11 mouse cellular contexts compared by ENCODE assay signal in the genomic region with DNA sequence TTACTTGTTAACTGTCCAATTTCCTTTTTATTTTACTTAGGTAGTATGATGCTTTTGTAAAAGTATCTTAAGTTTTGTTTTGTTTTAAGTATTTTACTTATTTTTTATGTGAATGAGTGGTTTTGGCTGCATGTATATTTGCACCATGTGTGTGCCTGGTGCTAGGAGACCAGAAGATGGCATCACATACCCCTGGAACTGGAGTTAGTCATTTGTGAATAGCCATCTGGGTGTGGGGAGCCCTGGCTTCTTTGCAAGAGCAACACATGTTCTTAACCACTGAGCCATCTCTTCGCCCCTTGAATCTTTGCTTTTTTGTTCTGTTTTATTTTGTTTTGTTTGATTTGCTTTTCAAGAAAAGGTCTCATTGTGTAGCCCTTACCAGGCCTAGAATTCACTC. TPM values are rescaled to one million over a fixed set of nuclear protein-coding genes. Genes with fewer than 3 reads are reported as not detected.
DNase-seq lines count a peak whose midpoint lies in the region; ATAC-seq and TF ChIP-seq lines count a peak whose summit lies in the region.
"Had no signal": no experiment of that assay in that cellular context is flagged by ENCODE, and none has a peak within 500 bp of the region (broad histone marks: within the 10 kb centered on the region; RNA-seq: fewer than 3 reads in every experiment).

No protein-coding gene starts in this region.

- ATAC-seq in heart, embryonic 11.5 days (replicated peaks; ENCODE audit: insufficient number of reproducible peaks, low FRiP score, low TSS enrichment) = no peak
- ATAC-seq in stomach, embryonic 14.5 days (ENCODE audit: insufficient number of reproducible peaks, insufficient read depth, low FRiP score, low read depth) = no peak

- DNase-seq in heart, adult 8-10 months (ENCODE audit: low spot score) = no peak
- DNase-seq in layer of hippocampus, adult 9-11 months = peak; percentile 28
- DNase-seq in layer of hippocampus, postnatal 36 days = no peak
- DNase-seq in natural killer cell, adult 2 months (ENCODE audit: low spot score in 2 of 2) = no peak
- DNase-seq in adrenal gland, adult 18-20 months (ENCODE audit: low spot score in 2 of 2) = no peak
- DNase-seq: kidney, adult 9 months; lung, postnatal 36 days; thymus, postnatal 14 days had no signal

- 78% methylated on average over 1 of the region's 1 CpGs for WGBS in heart, embryonic 11.5 days (ENCODE audit: insufficient replicate concordance)
- WGBS in stomach, embryonic 14.5 days = 89% methylated on average over 1 of the region's 1 CpGs

- no peak overlapping the region for H3K27ac ChIP-seq in heart, embryonic 11.5 days (ENCODE audit: low read depth, low read length)
- no peak overlapping the region for H3K27ac ChIP-seq in cortical plate, adult 2 months (ENCODE audit: insufficient read depth, low read length)
- no peak overlapping the region for H3K27ac ChIP-seq in stomach, embryonic 14.5 days (ENCODE audit: low read length)

- peak overlapping the region; percentile 25; the same call in 1 of the 2 replicates for H3K4me2 ChIP-seq in heart, embryonic 11.5 days
- H3K4me2 ChIP-seq in stomach, embryonic 14.5 days (replicated peaks; ENCODE audit: low read depth, low read length) = peak overlapping the region; percentile 85

- peaks cover 26% of the 10 kb centered on the region for H3K4me1 ChIP-seq in heart, embryonic 11.5 days (ENCODE audit: control insufficient read depth, insufficient read depth, low read length)
- H3K4me1 ChIP-seq in cortical plate, adult 2 months (ENCODE audit: control insufficient read depth, insufficient read depth, low read length) = peaks cover 2% of the 10 kb centered on the region
- peaks cover 16% of the 10 kb centered on the region; the same call in 1 of the 2 replicates for H3K4me1 ChIP-seq in stomach, embryonic 14.5 days (ENCODE audit: control insufficient read depth, insufficient read depth, low read length)

- no peak overlapping the region for H3K4me3 ChIP-seq in heart, embryonic 11.5 days (ENCODE audit: low read depth, low read length)
- H3K4me3 ChIP-seq in cortical plate, adult 2 months (ENCODE audit: insufficient read depth, low read length) = peak overlapping the region; percentile 13; the same call in 1 of the 2 replicates
- H3K4me3 ChIP-seq in stomach, embryonic 14.5 days (ENCODE audit: low read depth, low read length) = no peak overlapping the region

- no peaks in the 10 kb centered on the region for H3K27me3 ChIP-seq in heart, embryonic 11.5 days (ENCODE audit: control insufficient read depth, insufficient read depth, low read length)
- no peaks in the 10 kb centered on the region for H3K27me3 ChIP-seq in stomach, embryonic 14.5 days (ENCODE audit: control insufficient read depth, insufficient read depth, low read length)

- H3K9ac ChIP-seq in heart, embryonic 11.5 days (ENCODE audit: low read depth, low read length) = no peak overlapping the region
- H3K9ac ChIP-seq in stomach, embryonic 14.5 days (replicated peaks; ENCODE audit: low read depth, low read length) = no peak overlapping the region

- no peak for TF ChIP-seq POLR2A in cortical plate, adult 2 months (IDR thresholded peaks at IDR 0.05; ENCODE audit: extremely low read depth, insufficient read depth, low read length)

- H3K36me3 ChIP-seq in heart, embryonic 11.5 days (ENCODE audit: control insufficient read depth, insufficient read depth, low read length) = peaks cover 13% of the 10 kb centered on the region
- peaks cover 25% of the 10 kb centered on the region for H3K36me3 ChIP-seq in stomach, embryonic 14.5 days (ENCODE audit: control insufficient read depth, insufficient read depth, low read length)

- no peak for TF ChIP-seq CTCF in cortical plate, adult 2 months (IDR thresholded peaks at IDR 0.05; ENCODE audit: extremely low read depth, insufficient read depth, low read length)

- no peaks in the 10 kb centered on the region for H3K9me3 ChIP-seq in heart, embryonic 11.5 days (replicated peaks; ENCODE audit: control insufficient read depth, low read length)
- no peaks in the 10 kb centered on the region for H3K9me3 ChIP-seq in stomach, embryonic 14.5 days (ENCODE audit: control insufficient read depth, low read depth, low read length)

RNA-seq across cellular contexts. Expression of gene Slf2, which starts 2.2 kb away (rescaled TPM):
- 57.1 and 62.0 TPM in 2 replicates for polyA plus RNA-seq in heart, embryonic 11.5 days (2014; fragmentation: Nextera tagmentation; extraction: Ambion mirVana)
- 10 to 100 TPM; 18.2 to 21.9 (median 19.7) TPM for total RNA-seq in heart, adult 8-10 months (2022)
- total RNA-seq in layer of hippocampus, postnatal 36 days (2021) = 10 to 100 TPM; 39.5 to 46.2 TPM
- 40.8 and 44.3 TPM in 2 replicates for polyA plus RNA-seq in cortical plate, adult 2 months (2012; rRNA removed)
- 56.5 and 56.7 TPM in 2 replicates for polyA plus RNA-seq in stomach, embryonic 14.5 days (2014; fragmentation: Nextera tagmentation; extraction: Ambion mirVana)
- 10 to 100 TPM; 20.9 to 21.8 TPM for total RNA-seq in adrenal gland, adult 18-20 months (2021)

RNA-seq across cellular contexts. Expression of gene Sema4g, which starts 55.8 kb away (rescaled TPM):
- 1.0 and 1.4 TPM in 2 replicates for polyA plus RNA-seq in heart, embryonic 11.5 days (2014; fragmentation: Nextera tagmentation; extraction: Ambion mirVana)
- total RNA-seq in heart, adult 8-10 months (2022) = under 1 TPM in 3 of 4 experiments, not detected in 1; 0.25 to 0.46 (median 0.44) TPM
- 10 to 100 TPM; 23.2 to 23.5 TPM for total RNA-seq in layer of hippocampus, postnatal 36 days (2021)
- 26.5 and 27.8 TPM in 2 replicates for polyA plus RNA-seq in cortical plate, adult 2 months (2012; rRNA removed)
- 6.0 and 6.6 TPM in 2 replicates for polyA plus RNA-seq in stomach, embryonic 14.5 days (2014; fragmentation: Nextera tagmentation; extraction: Ambion mirVana)
- 1 to 10 TPM; 4.1 to 5.5 TPM for total RNA-seq in adrenal gland, adult 18-20 months (2021)
